Mouse (Mus musculus): Measurements from ENCODE around the gene Itpr1. TPM values are rescaled to one million over a fixed set of nuclear protein-coding genes. Genes with fewer than 3 reads are reported as not detected.
A peak's percentile ranks its signal among the peaks of the same experiment; 100 is the strongest.

The Itpr1 gene
- polyA plus RNA-seq, 1 experiment from 2014 or later, result 10.2 TPM

DNA sequence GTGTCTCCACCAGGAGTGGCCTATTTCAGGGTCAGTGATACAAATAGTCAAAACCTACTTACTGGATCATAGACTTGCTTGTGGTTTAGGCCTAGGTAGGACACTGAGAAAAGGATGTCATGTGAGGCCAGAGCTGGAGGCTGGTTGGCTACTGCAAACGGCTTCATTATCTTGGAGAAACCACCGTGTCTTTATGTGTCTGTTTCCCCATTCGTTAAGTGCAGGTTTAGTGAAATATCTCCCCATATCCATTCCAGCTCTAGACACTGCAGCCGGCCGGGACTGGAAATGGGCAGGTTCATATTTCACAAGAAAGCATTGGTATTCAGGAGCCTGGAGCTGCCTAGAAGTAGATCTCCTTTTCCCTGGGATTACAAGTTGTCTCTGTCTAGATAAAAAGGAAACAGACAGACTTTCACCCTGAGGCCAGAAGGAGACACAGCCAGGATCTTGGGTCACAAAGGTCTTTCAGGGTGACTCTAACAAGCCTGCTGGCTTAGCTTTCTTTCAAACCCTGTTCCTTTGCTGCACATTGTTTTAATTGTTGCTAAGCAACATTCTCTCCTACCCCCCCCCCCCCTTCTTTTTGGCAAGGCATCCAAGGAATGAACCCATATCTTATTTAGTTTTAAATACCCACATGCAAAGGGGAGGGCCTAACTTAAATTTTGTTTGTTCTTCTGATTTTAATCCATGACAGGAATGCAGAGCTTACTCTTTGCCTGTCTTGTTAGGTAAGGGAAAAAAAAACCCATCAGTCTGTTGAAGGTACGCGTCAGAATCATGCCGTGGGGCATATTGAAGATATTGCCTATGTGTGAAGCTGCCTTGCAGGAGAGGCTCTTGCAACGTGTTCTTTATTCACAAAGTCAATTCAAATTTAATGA lies 36.4 kb downstream of the Itpr1 start:
- H3K27ac ChIP-seq, result peak overlapping the region; percentile 85
- H3K4me1 ChIP-seq, result peaks cover 22% of the 10 kb centered on the region
- no peak overlapping the region for H3K9ac ChIP-seq
- no peaks in the 10 kb centered on the region for H3K9me3 ChIP-seq
- H3K4me2 ChIP-seq, result no peak overlapping the region
- ATAC-seq (ENCODE audit: low FRiP score), result peak; percentile 62
- no peaks in the 10 kb centered on the region for H3K36me3 ChIP-seq (replicated peaks)
- 12% methylated on average over 9 of the region's 9 CpGs for WGBS
- no peaks in the 10 kb centered on the region for H3K27me3 ChIP-seq
- no peak overlapping the region for H3K4me3 ChIP-seq (replicated peaks)

- Histone ChIP-seq H3K4me3 (replicated peaks) (no peak overlapping the region), H3K27me3 (no peaks in the 10 kb centered on the region), H3K9ac (no peak overlapping the region), H3K9me3 (no peaks in the 10 kb centered on the region), H3K36me3 (replicated peaks) (no peaks in the 10 kb centered on the region), H3K4me1 (peaks cover 22% of the 10 kb centered on the region), H3K4me2 (no peak overlapping the region), H3K27ac (peak overlapping the region; percentile 27)
- ATAC-seq (ENCODE audit: low FRiP score), result no peak
- WGBS, result 22% methylated on average over 3 of the region's 3 CpGs
Measured at GRCm38 (mm10) chr6:108249918-108250225, 37.0 kb downstream of the Itpr1 start.

GRCm38 (mm10) chr6:108250416-108250815 lies 37.5 kb downstream of the Itpr1 start:
- Histone ChIP-seq H3K4me1 (peaks cover 22% of the 10 kb centered on the region), H3K9me3 (no peaks in the 10 kb centered on the region), H3K4me2 (no peak overlapping the region), H3K27me3 (no peaks in the 10 kb centered on the region), H3K27ac (no peak overlapping the region), H3K4me3 (replicated peaks) (no peak overlapping the region), H3K9ac (no peak overlapping the region), H3K36me3 (replicated peaks) (no peaks in the 10 kb centered on the region)
- WGBS, result 66% methylated on average over 4 of the region's 4 CpGs
- ATAC-seq (ENCODE audit: low FRiP score), result no peak

DNA sequence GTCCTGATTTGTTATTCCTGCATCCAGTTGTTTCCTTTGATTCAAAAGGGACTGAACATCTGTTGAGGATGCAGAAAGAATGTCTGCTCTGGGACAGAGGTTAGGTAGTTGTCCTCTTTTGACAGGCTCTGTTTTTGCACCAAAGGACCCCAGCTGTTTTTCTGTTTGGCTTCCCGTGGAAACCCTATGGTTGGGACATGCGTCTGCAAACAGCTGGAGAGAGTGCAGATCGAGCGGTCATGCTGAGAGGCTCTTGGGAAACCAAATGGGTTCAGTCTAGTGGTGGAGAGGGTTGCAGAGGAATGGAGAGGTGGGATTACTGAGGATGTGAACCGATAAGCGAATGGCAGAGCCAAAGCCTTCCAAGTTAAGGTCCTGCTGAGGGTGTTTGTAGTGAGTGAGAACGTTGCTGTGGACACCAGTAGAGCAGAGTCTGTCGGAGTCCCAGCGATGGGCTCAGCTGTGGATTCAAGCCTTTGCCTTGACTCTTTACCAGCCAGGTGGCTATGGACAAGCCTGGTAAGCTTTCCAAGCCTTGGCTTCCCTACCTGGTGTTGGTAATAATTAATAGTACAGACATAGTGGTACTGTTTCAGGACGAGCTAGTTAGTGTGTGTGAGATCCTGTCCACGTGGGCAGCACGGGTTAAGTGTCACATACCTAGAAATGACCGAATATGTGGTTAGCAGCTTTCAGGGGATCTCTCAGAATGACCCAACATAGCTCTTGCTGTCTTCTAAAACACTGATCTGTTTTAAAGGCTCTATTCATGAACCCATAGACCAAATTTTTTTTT lies 39.9 kb downstream of the Itpr1 start:
- no peaks in the 10 kb centered on the region for H3K27me3 ChIP-seq
- no peak overlapping the region for H3K9ac ChIP-seq
- no peaks in the 10 kb centered on the region for H3K36me3 ChIP-seq (replicated peaks)
- WGBS, result 86% methylated on average over 13 of the region's 13 CpGs
- H3K4me2 ChIP-seq, result no peak overlapping the region
- H3K9me3 ChIP-seq, result no peaks in the 10 kb centered on the region
- no peak overlapping the region for H3K27ac ChIP-seq
- H3K4me1 ChIP-seq, result peaks cover 22% of the 10 kb centered on the region
- ATAC-seq (ENCODE audit: low FRiP score), result no peak
- H3K4me3 ChIP-seq (replicated peaks), result no peak overlapping the region

- Histone ChIP-seq H3K9ac (no peak overlapping the region), H3K4me1 (peaks cover 8% of the 10 kb centered on the region; the same call in 1 of the 2 replicates), H3K36me3 (replicated peaks) (no peaks in the 10 kb centered on the region), H3K4me3 (replicated peaks) (no peak overlapping the region), H3K27ac (no peak overlapping the region), H3K9me3 (no peaks in the 10 kb centered on the region), H3K27me3 (no peaks in the 10 kb centered on the region), H3K4me2 (no peak overlapping the region)
- ATAC-seq (ENCODE audit: low FRiP score), result no peak
- 78% methylated on average over 9 of the region's 9 CpGs for WGBS
Measured at GRCm38 (mm10) chr6:108254132-108255064, 41.5 kb downstream of the Itpr1 start.

DNA sequence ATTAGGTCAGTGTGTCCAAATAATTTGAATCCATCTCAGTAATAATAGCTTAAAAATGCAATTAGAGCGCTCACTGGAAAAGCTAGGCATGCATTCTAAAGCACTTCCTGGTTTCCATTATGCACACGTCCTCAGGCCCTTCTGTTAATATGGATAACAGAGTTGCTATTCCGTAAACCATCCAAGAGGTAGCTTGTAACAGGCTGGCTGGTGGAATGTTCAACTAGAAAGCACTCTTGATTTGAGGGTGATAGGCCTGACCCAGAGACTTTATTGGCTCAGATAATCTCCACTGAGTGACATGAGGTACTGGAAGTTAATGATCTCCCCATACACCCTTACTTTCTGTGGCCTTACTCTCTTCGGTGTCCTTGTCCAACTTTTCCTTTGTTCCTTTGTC lies 43.0 kb downstream of the Itpr1 start:
- ATAC-seq (ENCODE audit: low FRiP score), result no peak
- H3K27ac ChIP-seq, result no peak overlapping the region
- H3K4me2 ChIP-seq, result no peak overlapping the region
- peaks cover 11% of the 10 kb centered on the region; the same call in 1 of the 2 replicates for H3K4me1 ChIP-seq
- no peak overlapping the region for H3K4me3 ChIP-seq (replicated peaks)
- H3K9ac ChIP-seq, result no peak overlapping the region
- H3K36me3 ChIP-seq (replicated peaks), result no peaks in the 10 kb centered on the region
- H3K27me3 ChIP-seq, result no peaks in the 10 kb centered on the region
- no peaks in the 10 kb centered on the region for H3K9me3 ChIP-seq
- 69% methylated on average over 4 of the region's 4 CpGs for WGBS

- Histone ChIP-seq H3K4me2 (no peak overlapping the region), H3K4me1 (peaks cover 11% of the 10 kb centered on the region; the same call in 1 of the 2 replicates), H3K9me3 (no peaks in the 10 kb centered on the region), H3K36me3 (replicated peaks) (no peaks in the 10 kb centered on the region), H3K27ac (no peak overlapping the region), H3K27me3 (no peaks in the 10 kb centered on the region), H3K4me3 (replicated peaks) (no peak overlapping the region), H3K9ac (no peak overlapping the region)
- 83% methylated on average over 3 of the region's 3 CpGs for WGBS
- no peak for ATAC-seq (ENCODE audit: low FRiP score)
Measured at GRCm38 (mm10) chr6:108257225-108257624, 44.3 kb downstream of the Itpr1 start.

- Histone ChIP-seq H3K36me3 (replicated peaks) (no peaks in the 10 kb centered on the region), H3K4me2 (no peak overlapping the region), H3K9me3 (no peaks in the 10 kb centered on the region), H3K27me3 (no peaks in the 10 kb centered on the region), H3K4me3 (replicated peaks) (no peak overlapping the region), H3K9ac (no peak overlapping the region), H3K27ac (no peak overlapping the region), H3K4me1 (peaks cover 11% of the 10 kb centered on the region; the same call in 1 of the 2 replicates)
- no peak for ATAC-seq (ENCODE audit: low FRiP score)
- WGBS, result 46% methylated on average over 2 of the region's 2 CpGs
Measured at GRCm38 (mm10) chr6:108258631-108259030, 45.7 kb downstream of the Itpr1 start.

DNA sequence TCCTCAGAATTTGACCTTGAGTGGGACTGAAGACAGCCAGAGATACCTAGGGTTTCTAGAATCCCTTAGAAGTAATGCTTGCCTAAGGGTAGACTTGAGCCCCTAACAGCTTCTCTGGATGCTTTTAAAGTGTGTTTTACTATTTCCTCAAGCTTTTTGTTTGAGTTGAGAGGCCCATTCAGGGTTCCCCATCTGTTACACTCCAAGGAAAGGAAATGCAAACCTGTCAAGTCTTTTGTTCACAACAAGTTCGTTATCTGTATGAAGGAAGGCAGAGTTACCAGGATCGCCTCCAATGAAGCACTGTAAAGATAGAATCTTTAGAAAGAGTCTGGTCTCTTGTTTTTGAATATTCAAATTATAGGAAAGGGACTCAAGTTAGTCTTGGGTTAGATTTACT lies 46.8 kb downstream of the Itpr1 start:
- Histone ChIP-seq H3K36me3 (replicated peaks) (no peaks in the 10 kb centered on the region), H3K27me3 (no peaks in the 10 kb centered on the region), H3K27ac (no peak overlapping the region), H3K9ac (no peak overlapping the region), H3K4me2 (no peak overlapping the region), H3K4me1 (peaks cover 11% of the 10 kb centered on the region; the same call in 1 of the 2 replicates), H3K9me3 (no peaks in the 10 kb centered on the region), H3K4me3 (replicated peaks) (no peak overlapping the region)
- ATAC-seq (ENCODE audit: low FRiP score), result no peak
- WGBS, result 17% methylated on average over 2 of the region's 2 CpGs

DNA sequence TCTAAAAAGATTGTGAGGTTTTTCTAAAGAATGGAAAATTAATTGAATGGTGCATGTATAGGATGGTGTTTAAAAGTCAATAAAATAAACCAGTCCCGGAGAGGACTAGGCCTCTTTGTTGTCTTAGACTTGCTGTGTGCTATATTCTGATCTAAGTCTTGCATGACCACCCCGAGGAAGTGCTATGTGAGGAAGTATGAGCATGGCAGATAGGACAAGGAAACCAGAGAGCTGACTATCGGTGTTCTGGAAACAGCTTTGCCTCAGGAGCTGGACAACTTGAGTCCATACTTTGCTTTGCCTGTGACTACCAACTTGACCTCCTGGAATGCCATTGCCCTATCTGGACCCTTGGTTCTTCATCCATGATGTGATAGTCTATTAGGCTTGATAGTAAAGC lies 48.6 kb downstream of the Itpr1 start:
- Histone ChIP-seq H3K9me3 (no peaks in the 10 kb centered on the region), H3K4me3 (replicated peaks) (no peak overlapping the region), H3K27ac (no peak overlapping the region), H3K36me3 (replicated peaks) (no peaks in the 10 kb centered on the region), H3K4me2 (no peak overlapping the region), H3K4me1 (peaks cover 11% of the 10 kb centered on the region; the same call in 1 of the 2 replicates), H3K27me3 (no peaks in the 10 kb centered on the region), H3K9ac (no peak overlapping the region)
- no peak for ATAC-seq (ENCODE audit: low FRiP score)
- 96% methylated on average over 3 of the region's 3 CpGs for WGBS

DNA sequence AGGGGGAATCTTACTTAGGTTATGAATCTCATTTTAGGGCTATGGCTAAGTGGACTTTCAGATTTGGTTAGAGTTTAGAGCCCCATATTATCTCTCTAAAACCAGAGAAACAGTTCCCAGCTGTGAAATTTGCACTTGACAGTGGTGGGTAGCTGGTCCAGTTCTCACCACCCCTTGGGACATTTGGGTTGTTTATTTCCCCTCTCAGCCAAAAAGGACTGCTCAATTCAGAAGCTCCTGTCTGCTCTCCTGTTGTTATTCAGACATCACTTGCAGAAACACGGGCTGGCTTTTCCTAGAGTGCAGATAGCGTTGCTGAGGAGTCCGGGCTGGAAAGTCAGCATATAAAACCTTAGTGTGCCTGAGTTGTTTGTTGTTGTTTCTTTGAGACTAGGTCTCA lies 51.3 kb downstream of the Itpr1 start:
- peaks cover 11% of the 10 kb centered on the region; the same call in 1 of the 2 replicates for H3K4me1 ChIP-seq
- H3K9ac ChIP-seq, result no peak overlapping the region
- H3K4me3 ChIP-seq (replicated peaks), result no peak overlapping the region
- H3K27me3 ChIP-seq, result no peaks in the 10 kb centered on the region
- no peak overlapping the region for H3K4me2 ChIP-seq
- H3K36me3 ChIP-seq (replicated peaks), result no peaks in the 10 kb centered on the region
- H3K9me3 ChIP-seq, result no peaks in the 10 kb centered on the region
- ATAC-seq (ENCODE audit: low FRiP score), result no peak
- 86% methylated on average over 3 of the region's 3 CpGs for WGBS
- no peak overlapping the region for H3K27ac ChIP-seq

DNA sequence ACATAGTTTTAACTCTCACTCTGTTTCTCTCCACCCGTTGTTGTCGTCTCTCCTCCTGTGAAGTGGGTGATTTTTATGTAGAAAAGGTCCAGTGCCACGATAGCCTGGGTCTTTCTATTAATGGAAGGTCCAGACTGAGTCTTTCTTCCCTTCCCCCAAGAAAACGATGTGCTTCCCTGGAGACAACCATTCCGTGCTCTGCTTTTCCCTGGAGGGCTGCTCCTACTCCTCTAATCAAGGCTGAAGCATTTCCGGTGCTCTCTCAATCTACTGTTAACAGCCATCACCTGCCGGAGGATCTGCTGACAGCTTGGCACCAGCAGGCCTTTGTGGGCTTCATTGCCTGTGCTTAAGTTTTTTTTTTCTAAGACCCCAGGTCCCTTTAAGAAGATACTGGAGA lies 60.6 kb downstream of the Itpr1 start:
- Histone ChIP-seq H3K4me1 (no peaks in the 10 kb centered on the region), H3K27me3 (no peaks in the 10 kb centered on the region), H3K27ac (no peak overlapping the region), H3K4me3 (replicated peaks) (no peak overlapping the region), H3K9ac (no peak overlapping the region), H3K4me2 (no peak overlapping the region), H3K9me3 (no peaks in the 10 kb centered on the region), H3K36me3 (replicated peaks) (no peaks in the 10 kb centered on the region)
- WGBS, result 84% methylated on average over 7 of the region's 7 CpGs
- ATAC-seq (ENCODE audit: low FRiP score), result no peak

All from forebrain, embryonic 12.5 days (tissue).